Mouse (Mus musculus): ENCODE measurements around the gene Gm17402.

Gm17402 gene

GRCm38 (mm10) chr3:67375063-67375462, at the start of gene Gm17402:
Gm17402 (minus strand) TSS chr3:67375163.
- no peak for DNase-seq (ENCODE audit: extremely low read depth, low read depth)

DNA sequence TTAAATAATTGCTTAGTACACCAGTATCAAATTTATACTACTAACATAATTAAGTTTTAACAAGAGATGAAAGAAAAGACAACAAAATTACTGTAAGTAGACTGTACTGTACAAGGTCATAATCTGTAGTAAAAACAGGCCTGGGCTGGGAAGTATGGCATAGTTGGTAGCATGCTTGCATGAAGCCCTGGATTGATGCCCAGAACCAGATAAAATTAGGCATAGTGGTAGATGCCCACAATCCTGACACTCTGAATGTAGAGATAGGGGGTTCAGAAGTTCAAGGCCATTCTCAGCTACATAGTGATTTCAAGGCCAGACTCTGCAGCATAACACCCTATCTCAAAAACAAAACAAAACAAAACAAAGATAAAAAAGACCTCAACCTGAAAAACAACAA, 3.3 kb upstream of the Gm17402 start:
- no peak for DNase-seq (ENCODE audit: extremely low read depth, low read depth)

GRCm38 (mm10) chr3:67374360-67374778, 594 bp downstream of the Gm17402 start:
- DNase-seq (ENCODE audit: extremely low read depth, low read depth): no peak

DNA sequence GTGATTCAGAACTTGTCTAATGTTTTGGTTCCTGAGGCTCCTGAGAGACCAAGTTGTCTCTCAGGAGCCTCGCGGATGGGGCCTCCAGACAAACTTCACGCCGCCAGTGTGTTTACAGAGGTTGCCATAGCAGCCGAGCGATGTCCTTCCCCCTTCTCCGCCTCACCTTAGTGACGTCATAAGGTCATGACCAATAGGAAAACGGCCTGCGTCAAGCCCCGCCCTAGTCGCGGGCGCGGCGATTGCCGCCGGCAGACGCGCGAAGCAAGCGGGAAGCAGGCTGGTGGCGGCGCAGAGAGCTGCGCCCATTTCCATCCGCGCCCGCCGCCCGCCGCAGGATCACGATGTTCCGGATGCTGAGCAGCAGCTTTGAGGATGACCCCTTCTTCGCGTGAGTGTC, 1.1 kb downstream of the Gm17402 start, which contains the start of gene Mlf1:
Gene Mlf1, plus strand, starts transcription at position 226 of the 400 bp plus-strand sequence.
- peak; percentile 82 for DNase-seq (ENCODE audit: extremely low read depth, low read depth)

GRCm38 (mm10) chr3:67372781-67373180, 2.2 kb downstream of the Gm17402 start:
- no peak for DNase-seq (ENCODE audit: extremely low read depth, low read depth)

DNA sequence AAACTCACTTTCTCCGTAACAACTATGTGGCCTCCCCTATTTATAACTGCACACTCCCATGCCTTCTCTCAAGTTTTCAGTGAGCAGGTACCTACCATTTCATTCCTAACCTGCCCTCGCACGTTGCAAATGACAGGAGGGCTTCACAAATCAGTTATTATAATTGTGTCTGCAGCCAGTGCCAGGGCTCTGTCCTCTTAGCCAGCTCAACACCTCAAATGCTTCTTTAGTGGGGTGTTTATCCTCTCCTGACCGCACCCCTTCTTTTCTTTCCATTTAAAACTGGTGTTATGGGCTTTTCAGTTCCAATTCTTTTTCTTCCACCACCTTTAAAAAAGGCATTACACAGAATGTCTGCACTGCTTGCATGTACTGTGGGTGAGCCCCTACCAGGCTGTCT, 2.8 kb downstream of the Gm17402 start:
- no peak for DNase-seq (ENCODE audit: extremely low read depth, low read depth)

GRCm38 (mm10) chr3:67369407-67370079, 5.4 kb downstream of the Gm17402 start:
- no peak for DNase-seq (ENCODE audit: extremely low read depth, low read depth)

DNA sequence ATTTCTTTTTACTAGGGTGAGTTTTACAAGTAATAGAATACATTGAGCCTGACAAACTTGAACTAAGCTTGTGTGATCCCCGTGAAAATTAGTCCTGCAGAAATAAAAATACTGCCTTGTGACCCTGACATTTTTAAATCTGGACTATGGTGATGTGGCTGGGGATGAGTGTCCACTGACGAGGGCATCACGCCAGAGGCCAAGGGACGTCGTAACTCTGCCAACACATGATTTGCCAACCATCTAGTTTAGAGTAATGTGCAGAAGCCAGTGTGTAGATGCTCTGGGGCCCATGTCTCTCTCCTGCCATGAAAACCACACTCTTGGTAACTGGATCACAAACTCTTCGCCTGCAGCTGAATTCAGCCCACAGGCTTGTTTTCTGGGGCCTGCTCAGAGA, 7.5 kb downstream of the Gm17402 start:
- DNase-seq (ENCODE audit: extremely low read depth, low read depth): no peak

- no peak for DNase-seq (ENCODE audit: extremely low read depth, low read depth)
Observed at GRCm38 (mm10) chr3:67366087-67366892, 8.7 kb downstream of the Gm17402 start.

- DNase-seq (ENCODE audit: extremely low read depth, low read depth): no peak
Observed at GRCm38 (mm10) chr3:67358376-67358775, 16.6 kb downstream of the Gm17402 start.

- DNase-seq (ENCODE audit: extremely low read depth, low read depth): no peak
Observed at GRCm38 (mm10) chr3:67352763-67353149, 22.2 kb downstream of the Gm17402 start.

DNA sequence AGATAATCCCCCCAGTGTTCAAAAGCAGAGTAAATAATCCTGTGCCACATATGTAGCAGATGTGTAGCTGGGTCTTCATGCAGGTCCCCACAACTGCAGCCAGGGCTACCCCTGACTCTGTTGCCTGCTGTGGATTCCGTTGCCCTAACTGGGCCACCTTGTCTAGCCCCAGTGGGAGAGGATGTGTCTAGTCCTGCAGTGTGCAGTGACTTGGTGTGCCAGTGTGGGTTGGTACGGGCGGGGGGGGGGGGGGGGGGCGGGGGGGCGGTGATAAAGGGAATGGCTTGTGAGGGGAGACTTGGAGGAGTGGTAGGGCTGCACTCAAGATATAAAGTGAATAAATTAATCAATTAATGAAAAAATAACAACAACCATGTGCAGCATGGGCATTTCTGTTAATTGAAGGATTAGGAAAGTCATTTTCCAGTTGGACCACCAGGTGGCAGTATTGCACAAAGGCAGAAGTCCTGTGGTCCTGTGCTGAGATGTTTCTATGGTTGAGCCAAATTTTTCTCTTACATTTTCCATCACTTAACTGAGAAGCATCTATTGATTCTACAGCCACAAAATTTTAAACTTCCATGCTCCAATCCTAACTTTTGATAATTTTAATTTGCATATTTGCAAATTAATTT, 22.7 kb downstream of the Gm17402 start:
- DNase-seq (ENCODE audit: extremely low read depth, low read depth): peak; percentile 23

DNA sequence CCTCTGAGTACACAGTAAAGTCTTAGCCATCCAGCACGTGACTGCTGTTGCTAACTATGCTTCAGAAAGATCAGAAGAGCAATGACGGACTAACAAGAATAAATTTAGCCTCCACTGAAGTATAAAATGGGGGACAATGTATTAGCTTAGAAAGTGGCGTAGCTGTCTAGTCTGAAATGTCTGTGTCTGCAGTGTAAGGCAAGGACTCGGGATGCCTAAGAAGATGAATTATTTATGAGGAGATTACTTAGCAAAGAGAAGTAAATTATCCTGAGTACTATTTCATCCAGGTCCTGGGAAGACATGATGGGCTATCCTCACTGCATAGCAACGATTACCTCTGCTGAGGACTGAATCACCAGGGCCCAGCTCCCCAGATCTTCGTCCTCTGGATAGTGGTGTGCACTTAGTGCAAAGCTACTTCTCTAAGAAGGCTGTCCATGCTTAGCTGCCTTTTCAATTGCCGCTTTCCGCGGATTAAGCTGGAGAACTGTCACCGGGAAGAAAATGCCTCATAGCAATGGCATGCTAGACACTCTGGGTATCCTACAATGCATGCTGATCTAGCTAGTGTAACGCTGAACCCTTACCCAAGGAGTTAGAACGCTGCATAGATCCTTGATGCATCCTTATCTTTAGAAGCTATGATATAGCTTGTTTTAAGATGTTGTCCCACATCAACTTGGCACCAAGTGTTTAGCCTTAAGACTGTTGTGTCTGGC, 23.4 kb downstream of the Gm17402 start:
- DNase-seq (ENCODE audit: extremely low read depth, low read depth): no peak

DNA sequence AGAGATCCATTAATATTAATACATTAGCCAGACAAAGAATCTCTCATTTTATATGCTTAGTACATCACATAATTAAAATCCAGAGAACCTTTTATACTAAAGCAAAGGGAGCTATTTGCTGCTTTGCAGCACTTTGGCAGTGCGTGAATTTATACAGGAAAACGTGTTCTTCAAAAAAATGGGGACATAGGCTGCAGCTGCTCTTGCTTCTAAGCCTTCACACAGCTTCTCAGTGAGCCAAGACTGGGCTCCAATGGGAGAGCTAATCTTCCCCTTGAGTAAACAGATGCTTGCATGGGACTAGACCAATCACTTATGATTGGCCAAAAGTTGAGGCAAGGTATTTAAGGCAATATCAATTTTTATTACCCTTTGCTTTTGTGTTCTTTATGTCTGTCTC, 28.3 kb downstream of the Gm17402 start:
- DNase-seq (ENCODE audit: extremely low read depth, low read depth): no peak

DNA sequence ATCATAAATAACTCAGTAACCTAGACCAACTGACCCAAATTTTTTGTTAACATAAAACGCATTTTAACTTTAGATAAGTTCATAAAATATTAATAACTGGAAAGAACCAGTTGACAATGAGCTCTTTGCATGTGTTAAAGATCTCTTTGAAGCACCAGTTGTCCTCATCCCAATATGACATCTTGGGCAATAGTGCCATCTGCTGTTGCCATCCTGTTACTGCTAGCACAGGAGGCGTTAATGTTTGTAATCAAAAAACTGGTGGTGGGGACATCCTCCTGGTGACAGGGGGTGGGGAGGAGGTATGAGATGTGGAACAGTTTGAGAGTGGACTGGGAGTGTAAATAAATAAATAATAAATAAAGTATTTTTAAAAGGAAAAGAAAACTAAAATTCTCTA, 30.4 kb downstream of the Gm17402 start:
- peak; percentile 22 for DNase-seq (ENCODE audit: extremely low read depth, low read depth)

GRCm38 (mm10) chr3:67343004-67343662, 31.8 kb downstream of the Gm17402 start:
- no peak for DNase-seq (ENCODE audit: extremely low read depth, low read depth)

- DNase-seq (ENCODE audit: extremely low read depth, low read depth): no peak
Observed at GRCm38 (mm10) chr3:67340921-67341320, 34.0 kb downstream of the Gm17402 start.

- no peak for DNase-seq (ENCODE audit: extremely low read depth, low read depth)
Observed at GRCm38 (mm10) chr3:67339558-67339957, 35.4 kb downstream of the Gm17402 start.

DNA sequence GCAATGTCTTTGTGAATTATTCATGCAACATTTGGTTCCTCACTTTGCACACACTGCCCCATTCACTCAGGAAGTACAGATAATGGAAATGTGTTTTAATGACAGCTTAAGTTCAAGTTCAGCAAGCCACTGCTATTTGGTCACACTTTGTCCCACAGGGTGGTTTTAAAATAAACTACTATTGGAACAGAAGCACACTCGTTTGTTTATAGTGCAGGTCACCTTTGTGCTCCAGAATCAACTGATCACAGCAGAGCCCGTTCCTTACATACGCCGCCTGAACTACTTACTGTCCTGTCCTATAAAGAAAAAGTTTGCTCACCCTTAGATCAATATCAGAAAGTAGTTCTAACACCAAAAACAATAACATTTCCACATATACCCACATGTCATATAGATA, 52.5 kb downstream of the Gm17402 start:
- DNase-seq (ENCODE audit: extremely low read depth, low read depth): no peak
